Mouse (Mus musculus): ENCODE results near the gene Slc16a5. TPM values are rescaled to one million over a fixed set of nuclear protein-coding genes. Genes with fewer than 3 reads are reported as not detected.

The Slc16a5 gene
- polyA plus RNA-seq, 1 experiment = not detected

DNA sequence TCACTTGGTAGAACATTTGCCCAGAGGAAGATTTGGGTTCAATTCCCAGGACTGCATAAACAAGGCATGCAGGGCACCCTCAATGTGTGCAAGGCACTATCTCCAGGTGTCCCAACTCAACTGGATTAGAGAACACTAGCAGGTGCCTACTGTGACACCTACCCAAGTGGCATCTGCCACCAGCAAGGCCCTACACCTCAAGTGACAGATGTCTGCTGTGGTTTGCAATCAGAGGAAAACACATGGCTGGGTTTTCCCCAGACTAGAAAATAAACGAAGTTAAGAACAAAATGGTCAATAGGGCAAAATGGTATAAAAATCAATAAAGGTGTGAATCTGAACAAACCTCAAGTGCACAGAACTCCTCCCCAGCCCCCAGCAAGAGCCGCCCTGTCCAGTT lies 45.8 kb downstream of the Slc16a5 start:
- peaks cover 8% of the 10 kb centered on the region; the same call in 1 of the 2 replicates for H3K36me3 ChIP-seq (ENCODE audit: control insufficient read depth, insufficient read depth, low read length, poor library complexity, severe bottlenecking)
- no peak overlapping the region for H3K4me3 ChIP-seq (ENCODE audit: low read depth, low read length)
- H3K27me3 ChIP-seq (ENCODE audit: control insufficient read depth, insufficient read depth, low read length, poor library complexity, severe bottlenecking) = no peaks in the 10 kb centered on the region
- H3K9me3 ChIP-seq (replicated peaks; ENCODE audit: control insufficient read depth, insufficient read depth, low read length, poor library complexity, severe bottlenecking) = peaks cover 5% of the 10 kb centered on the region
- no peak overlapping the region for H3K9ac ChIP-seq (ENCODE audit: low read depth, poor library complexity, severe bottlenecking)
- no peaks in the 10 kb centered on the region for H3K4me1 ChIP-seq (ENCODE audit: control insufficient read depth, insufficient read depth, low read length)
- no peak overlapping the region for H3K27ac ChIP-seq (ENCODE audit: insufficient read depth, low read length)
- TF ChIP-seq EP300 (IDR thresholded peaks at IDR 0.05; ENCODE audit: insufficient read depth, low read depth, low read length) = no peak
- no peak for TF ChIP-seq CTCF (IDR thresholded peaks at IDR 0.05; ENCODE audit: low read depth, low read length)
- TF ChIP-seq POLR2A (IDR thresholded peaks at IDR 0.05; ENCODE audit: insufficient read depth, low read length) = no peak

DNA sequence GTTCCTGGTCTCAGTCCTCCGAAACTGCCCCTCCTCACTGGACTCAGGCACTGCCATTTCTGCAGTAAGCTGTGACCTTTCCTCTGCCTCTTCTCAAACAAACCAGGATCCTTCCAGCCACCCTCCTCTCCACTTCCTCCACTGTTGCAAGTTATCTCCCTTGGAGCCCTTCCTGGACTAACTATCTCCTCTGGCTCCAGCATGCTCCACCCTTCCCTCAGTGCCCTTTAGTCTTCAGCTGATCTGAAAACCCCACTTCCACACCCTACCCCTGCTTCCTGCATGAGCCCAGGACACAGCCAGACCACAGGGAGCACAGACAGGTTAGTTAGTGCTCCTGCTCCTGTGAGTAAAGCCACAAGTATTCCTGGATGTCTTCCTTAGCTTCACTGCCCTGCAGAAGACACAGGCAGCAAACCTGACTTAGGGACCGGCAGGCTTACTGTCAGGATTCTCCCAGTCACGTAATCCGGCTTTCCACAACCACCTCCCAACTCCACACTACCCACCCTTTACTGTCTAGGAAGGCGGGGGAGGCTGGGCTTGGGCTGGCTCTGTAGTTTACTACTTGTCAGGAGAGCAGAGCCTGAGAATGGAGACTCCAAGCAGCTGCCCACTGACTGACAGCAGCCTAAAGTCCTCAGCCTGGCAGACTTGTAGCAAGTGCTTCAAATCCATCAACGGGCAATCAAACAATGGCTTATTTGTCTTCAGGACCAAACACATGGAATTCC lies 47.7 kb downstream of the Slc16a5 start:
- no peak overlapping the region for H3K4me3 ChIP-seq (ENCODE audit: low read depth, low read length)
- no peaks in the 10 kb centered on the region for H3K4me1 ChIP-seq (ENCODE audit: control insufficient read depth, insufficient read depth, low read length)
- peaks cover 5% of the 10 kb centered on the region for H3K9me3 ChIP-seq (replicated peaks; ENCODE audit: control insufficient read depth, insufficient read depth, low read length, poor library complexity, severe bottlenecking)
- peaks cover 4% of the 10 kb centered on the region; the same call in 1 of the 2 replicates for H3K36me3 ChIP-seq (ENCODE audit: control insufficient read depth, insufficient read depth, low read length, poor library complexity, severe bottlenecking)
- no peak overlapping the region for H3K27ac ChIP-seq (ENCODE audit: insufficient read depth, low read length)
- TF ChIP-seq CTCF (IDR thresholded peaks at IDR 0.05; ENCODE audit: low read depth, low read length) = no peak
- TF ChIP-seq POLR2A (IDR thresholded peaks at IDR 0.05; ENCODE audit: insufficient read depth, low read length) = no peak
- no peak for TF ChIP-seq EP300 (IDR thresholded peaks at IDR 0.05; ENCODE audit: insufficient read depth, low read depth, low read length)
- H3K9ac ChIP-seq (ENCODE audit: low read depth, poor library complexity, severe bottlenecking) = no peak overlapping the region
- no peaks in the 10 kb centered on the region for H3K27me3 ChIP-seq (ENCODE audit: control insufficient read depth, insufficient read depth, low read length, poor library complexity, severe bottlenecking)

DNA sequence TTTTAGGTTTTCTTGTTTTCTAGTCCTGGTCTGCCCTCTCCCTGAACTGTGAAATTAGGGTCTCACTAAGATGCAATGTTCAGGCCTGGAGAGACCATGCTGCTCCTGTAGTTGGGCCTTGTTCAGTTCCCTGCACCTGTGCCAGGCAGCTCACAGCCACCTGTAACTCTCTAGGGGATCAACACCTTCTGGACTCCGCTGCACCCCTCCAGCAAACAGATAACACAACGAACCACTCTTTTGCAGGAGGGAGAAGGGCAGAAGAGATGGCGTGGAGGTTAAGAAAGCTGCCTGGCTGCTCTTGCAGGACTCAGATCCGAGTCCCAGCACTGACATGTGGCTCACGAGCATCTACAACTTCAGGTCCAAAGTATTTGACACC lies 48.2 kb downstream of the Slc16a5 start:
- Histone ChIP-seq H3K4me1 (ENCODE audit: control insufficient read depth, insufficient read depth, low read length) (no peaks in the 10 kb centered on the region), H3K27ac (ENCODE audit: insufficient read depth, low read length) (no peak overlapping the region), H3K27me3 (ENCODE audit: control insufficient read depth, insufficient read depth, low read length, poor library complexity, severe bottlenecking) (no peaks in the 10 kb centered on the region), H3K36me3 (ENCODE audit: control insufficient read depth, insufficient read depth, low read length, poor library complexity, severe bottlenecking) (peaks cover 4% of the 10 kb centered on the region; the same call in 1 of the 2 replicates), H3K9me3 (replicated peaks; ENCODE audit: control insufficient read depth, insufficient read depth, low read length, poor library complexity, severe bottlenecking) (peaks cover 5% of the 10 kb centered on the region), H3K9ac (ENCODE audit: low read depth, poor library complexity, severe bottlenecking) (no peak overlapping the region), H3K4me3 (ENCODE audit: low read depth, low read length) (no peak overlapping the region)
- TF ChIP-seq CTCF (IDR thresholded peaks at IDR 0.05; ENCODE audit: low read depth, low read length) (no peak), POLR2A (IDR thresholded peaks at IDR 0.05; ENCODE audit: insufficient read depth, low read length) (no peak), EP300 (IDR thresholded peaks at IDR 0.05; ENCODE audit: insufficient read depth, low read depth, low read length) (no peak)

DNA sequence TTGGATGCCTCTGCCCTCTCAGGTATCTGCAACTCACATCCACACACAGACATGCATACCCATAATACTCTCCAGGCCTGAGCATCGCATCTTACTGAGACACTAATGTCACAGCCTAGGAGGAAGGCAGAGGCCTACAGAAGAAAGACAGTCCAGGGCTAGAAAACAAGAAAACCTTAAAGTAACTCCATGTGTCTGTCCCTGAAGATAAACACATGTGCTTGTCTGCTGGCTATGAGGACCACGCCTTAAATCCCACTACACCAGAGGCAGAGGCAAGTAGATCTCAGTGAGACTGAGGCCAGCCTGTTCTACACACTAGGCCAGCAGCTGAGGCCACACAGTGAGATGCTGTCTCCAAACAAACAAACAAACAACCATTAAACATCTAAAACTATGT lies 48.8 kb downstream of the Slc16a5 start:
- peaks cover 4% of the 10 kb centered on the region; the same call in 1 of the 2 replicates for H3K36me3 ChIP-seq (ENCODE audit: control insufficient read depth, insufficient read depth, low read length, poor library complexity, severe bottlenecking)
- peaks cover 5% of the 10 kb centered on the region for H3K9me3 ChIP-seq (replicated peaks; ENCODE audit: control insufficient read depth, insufficient read depth, low read length, poor library complexity, severe bottlenecking)
- no peaks in the 10 kb centered on the region for H3K27me3 ChIP-seq (ENCODE audit: control insufficient read depth, insufficient read depth, low read length, poor library complexity, severe bottlenecking)
- no peak overlapping the region for H3K27ac ChIP-seq (ENCODE audit: insufficient read depth, low read length)
- H3K9ac ChIP-seq (ENCODE audit: low read depth, poor library complexity, severe bottlenecking) = no peak overlapping the region
- H3K4me3 ChIP-seq (ENCODE audit: low read depth, low read length) = no peak overlapping the region
- H3K4me1 ChIP-seq (ENCODE audit: control insufficient read depth, insufficient read depth, low read length) = no peaks in the 10 kb centered on the region
- TF ChIP-seq POLR2A (IDR thresholded peaks at IDR 0.05; ENCODE audit: insufficient read depth, low read length) = no peak
- TF ChIP-seq EP300 (IDR thresholded peaks at IDR 0.05; ENCODE audit: insufficient read depth, low read depth, low read length) = no peak
- no peak for TF ChIP-seq CTCF (IDR thresholded peaks at IDR 0.05; ENCODE audit: low read depth, low read length)

DNA sequence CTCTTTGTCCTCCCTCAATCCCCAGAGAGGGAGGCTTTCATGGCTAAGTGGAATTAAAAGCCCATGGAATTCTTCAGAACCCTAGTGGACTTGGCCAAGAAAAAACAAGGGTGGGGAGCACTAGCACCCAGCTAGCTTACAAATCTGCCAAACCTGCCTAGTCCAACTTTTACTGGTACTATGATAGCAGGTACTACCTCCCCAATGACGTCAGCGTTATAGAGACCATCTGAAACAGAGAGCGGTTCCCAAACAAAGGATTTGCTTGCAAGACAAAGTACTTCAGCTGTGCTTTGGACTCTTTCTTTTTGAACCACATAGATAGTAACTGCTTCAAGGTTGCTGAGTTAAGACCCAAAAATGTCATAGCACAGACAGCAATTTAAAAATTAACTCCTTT lies 49.7 kb downstream of the Slc16a5 start:
- H3K9me3 ChIP-seq (replicated peaks; ENCODE audit: control insufficient read depth, insufficient read depth, low read length, poor library complexity, severe bottlenecking) = peaks cover 5% of the 10 kb centered on the region
- no peaks in the 10 kb centered on the region for H3K4me1 ChIP-seq (ENCODE audit: control insufficient read depth, insufficient read depth, low read length)
- H3K27ac ChIP-seq (ENCODE audit: insufficient read depth, low read length) = no peak overlapping the region
- no peak overlapping the region for H3K9ac ChIP-seq (ENCODE audit: low read depth, poor library complexity, severe bottlenecking)
- no peak overlapping the region for H3K4me3 ChIP-seq (ENCODE audit: low read depth, low read length)
- peaks cover 4% of the 10 kb centered on the region; the same call in 1 of the 2 replicates for H3K36me3 ChIP-seq (ENCODE audit: control insufficient read depth, insufficient read depth, low read length, poor library complexity, severe bottlenecking)
- no peaks in the 10 kb centered on the region for H3K27me3 ChIP-seq (ENCODE audit: control insufficient read depth, insufficient read depth, low read length, poor library complexity, severe bottlenecking)
- TF ChIP-seq POLR2A (IDR thresholded peaks at IDR 0.05; ENCODE audit: insufficient read depth, low read length) = no peak

DNA sequence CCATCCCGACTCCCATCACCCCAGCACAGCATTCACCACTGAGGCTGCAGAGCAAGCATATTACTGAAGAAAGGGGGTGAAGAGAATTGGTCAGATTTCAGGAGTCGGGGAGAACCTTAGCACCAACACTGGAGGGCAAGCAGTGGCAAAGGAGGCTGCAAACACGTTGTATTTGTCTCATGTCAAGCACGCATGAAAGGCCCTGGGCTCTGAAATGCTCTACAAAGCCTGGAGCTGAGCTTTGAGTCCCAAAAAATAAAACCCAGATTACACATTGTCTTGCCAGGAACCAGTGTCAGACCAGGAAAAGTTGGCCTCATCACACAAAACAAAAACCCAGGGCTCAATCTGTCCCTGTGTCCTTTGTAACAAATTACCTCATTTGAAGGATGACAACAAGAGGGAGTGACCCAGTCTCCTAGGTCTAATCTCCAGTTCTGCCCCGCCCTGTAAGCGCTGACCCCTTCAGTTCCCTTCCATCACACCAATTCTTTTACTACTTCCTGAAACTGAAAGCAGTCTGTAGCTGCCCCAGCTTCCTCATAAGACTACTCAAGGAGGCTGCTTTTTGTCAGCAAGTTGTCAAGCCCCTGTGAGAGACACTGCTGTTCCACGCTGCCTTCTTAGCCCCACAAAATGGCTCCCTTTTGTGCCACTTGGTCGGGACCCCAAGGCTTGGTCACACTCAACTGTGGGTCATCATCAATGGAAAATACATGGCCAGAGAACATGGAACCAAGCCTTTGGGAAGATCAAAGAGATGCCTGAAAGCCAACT lies 50.3 kb downstream of the Slc16a5 start:
- no peak overlapping the region for H3K9ac ChIP-seq (ENCODE audit: low read depth, poor library complexity, severe bottlenecking)
- TF ChIP-seq CTCF (IDR thresholded peaks at IDR 0.05; ENCODE audit: low read depth, low read length) = no peak
- no peak for TF ChIP-seq POLR2A (IDR thresholded peaks at IDR 0.05; ENCODE audit: insufficient read depth, low read length)
- TF ChIP-seq EP300 (IDR thresholded peaks at IDR 0.05; ENCODE audit: insufficient read depth, low read depth, low read length) = no peak
- peak overlapping the region; percentile 96 for H3K4me3 ChIP-seq (ENCODE audit: low read depth, low read length)
- peaks cover 4% of the 10 kb centered on the region; the same call in 1 of the 2 replicates for H3K36me3 ChIP-seq (ENCODE audit: control insufficient read depth, insufficient read depth, low read length, poor library complexity, severe bottlenecking)
- H3K4me1 ChIP-seq (ENCODE audit: control insufficient read depth, insufficient read depth, low read length) = no peaks in the 10 kb centered on the region
- H3K9me3 ChIP-seq (replicated peaks; ENCODE audit: control insufficient read depth, insufficient read depth, low read length, poor library complexity, severe bottlenecking) = peaks cover 5% of the 10 kb centered on the region
- H3K27ac ChIP-seq (ENCODE audit: insufficient read depth, low read length) = no peak overlapping the region
- H3K27me3 ChIP-seq (ENCODE audit: control insufficient read depth, insufficient read depth, low read length, poor library complexity, severe bottlenecking) = no peaks in the 10 kb centered on the region
